Mouse (Mus musculus) CH12.LX (cell line): ENCODE measurements around the gene Sigirr. TPM values are rescaled to one million over a fixed set of nuclear protein-coding genes. Genes with fewer than 3 reads are reported as not detected.

Source experiments
- DNase-seq: peaks from one replicate; pipeline ENCODE4 v3.0.0-alpha.2; 2013; ENCODE audit errors: extremely low read depth
- H3K27ac ChIP-seq: 2 replicates; pipeline ENCODE4 v1.5.1; 2012; ENCODE audit warnings: low read depth, mild to moderate bottlenecking, control low read depth, moderate library complexity; ENCODE audit not compliant: insufficient read depth
- H3K27me3 ChIP-seq: replicated peaks from 2 replicates; pipeline ENCODE3; 2012; ENCODE audit warnings: inconsistent platforms
- H3K36me3 ChIP-seq, 2 experiments: replicated peaks in 1 of 2; 2 replicates each; pipeline versions ENCODE3 to v1.6.1; 2012; ENCODE audit warnings: inconsistent platforms in 1 of 2, low read length in 1 of 2, mild to moderate bottlenecking in 1 of 2, mixed read lengths in 1 of 2, moderate library complexity in 1 of 2; ENCODE audit not compliant: control insufficient read depth in 1 of 2, insufficient read depth in 1 of 2
- H3K4me1 ChIP-seq, 2 experiments: 2 replicates each; pipeline ENCODE4 v1.6.1; 2012; ENCODE audit warnings: inconsistent platforms in 1 of 2, moderate library complexity in 1 of 2; ENCODE audit not compliant: insufficient read depth in 2 of 2, control insufficient read depth in 1 of 2
- H3K4me2 ChIP-seq: 2 replicates; pipeline ENCODE4 v1.6.1; 2012; ENCODE audit warnings: low read depth, mild to moderate bottlenecking, control low read depth; ENCODE audit not compliant: poor library complexity, insufficient read depth, severe bottlenecking
- H3K4me3 ChIP-seq, 3 experiments: fragments of 150-350 bp in 1 of 3; sonication (generic) in 1 of 3; replicated peaks in 1 of 3; 2 replicates each; pipeline versions ENCODE3 to v1.5.1; 2011 to 2012; ENCODE audit warnings: low read depth in 2 of 3, low read length in 2 of 3, mild to moderate bottlenecking in 2 of 3, moderate library complexity in 2 of 3, control low read depth in 1 of 3, improper control_type of control experiment in 1 of 3, inconsistent platforms in 1 of 3, mixed read lengths in 1 of 3; ENCODE audit not compliant: poor library complexity in 1 of 3
- H3K79me2 ChIP-seq: replicated peaks from 2 replicates; pipeline ENCODE4 v1.6.1; 2012; ENCODE audit warnings: mild to moderate bottlenecking, moderate library complexity; ENCODE audit not compliant: control insufficient read depth, poor library complexity, insufficient read depth, severe bottlenecking; ENCODE audit errors: extremely low read depth
- H3K9ac ChIP-seq: 2 replicates; pipeline ENCODE4 v1.6.1; 2012; ENCODE audit warnings: low read depth, mild to moderate bottlenecking, control low read depth, moderate library complexity; ENCODE audit not compliant: insufficient read depth
- H3K9me3 ChIP-seq: replicated peaks from 2 replicates; pipeline ENCODE3; 2012; ENCODE audit warnings: low read length, inconsistent platforms, mixed read lengths
- CHD2 ChIP-seq: IDR thresholded peaks from 2 replicates; pipeline ENCODE4 v1.6.1; 2011; ENCODE audit warnings: low read length, improper control_type of control experiment
- EP300 ChIP-seq: IDR thresholded peaks from 2 replicates; pipeline ENCODE4 v1.6.1; 2011; ENCODE audit warnings: low read length, improper control_type of control experiment
- JUN ChIP-seq: IDR thresholded peaks from 2 replicates; pipeline ENCODE4 v1.6.1; 2011; ENCODE audit warnings: low read depth, mild to moderate bottlenecking, low read length, improper control_type of control experiment, moderate library complexity; ENCODE audit not compliant: insufficient read depth
- JUND ChIP-seq: conservative IDR thresholded peaks from 2 replicates; pipeline ENCODE4 v1.6.1; 2011; ENCODE audit warnings: low read depth, low read length, improper control_type of control experiment
- MAZ ChIP-seq: IDR thresholded peaks from 2 replicates; pipeline ENCODE4 v1.6.1; 2012; ENCODE audit warnings: low read depth, mild to moderate bottlenecking, inconsistent platforms, low read length, improper control_type of control experiment, moderate library complexity
- MEF2A ChIP-seq: IDR thresholded peaks from 2 replicates; pipeline ENCODE4 v1.6.1; 2014; ENCODE audit warnings: low read depth, mild to moderate bottlenecking, inconsistent platforms, low read length, improper control_type of control experiment, borderline replicate concordance
- NELFE ChIP-seq: IDR thresholded peaks from 2 replicates; pipeline ENCODE4 v1.6.1; 2011; ENCODE audit warnings: low read depth, low read length, improper control_type of control experiment
- PAX5 ChIP-seq: IDR thresholded peaks from 2 replicates; pipeline ENCODE4 v1.6.1; 2012; ENCODE audit warnings: low read length, inconsistent platforms, mixed read lengths
- RCOR1 ChIP-seq: conservative IDR thresholded peaks from 2 replicates; pipeline ENCODE4 v1.6.1; 2012; ENCODE audit warnings: low read depth, mild to moderate bottlenecking, inconsistent platforms, low read length, improper control_type of control experiment
- SIN3A ChIP-seq: IDR thresholded peaks from 2 replicates; pipeline ENCODE4 v1.6.1; 2012; ENCODE audit warnings: low read length, improper control_type of control experiment, inconsistent platforms
- TBP ChIP-seq: conservative IDR thresholded peaks from 2 replicates; pipeline ENCODE4 v1.6.1; 2011; ENCODE audit warnings: low read depth, low read length, improper control_type of control experiment
- TCF12 ChIP-seq: IDR thresholded peaks from 2 replicates; pipeline ENCODE4 v1.6.1; 2014; ENCODE audit warnings: low read depth, mild to moderate bottlenecking, inconsistent platforms, low read length, improper control_type of control experiment
- UBTF ChIP-seq: IDR thresholded peaks from 2 replicates; pipeline ENCODE4 v1.6.1; 2012; ENCODE audit warnings: low read depth, mild to moderate bottlenecking, inconsistent platforms, low read length, improper control_type of control experiment, moderate library complexity
- ZC3H11A ChIP-seq: IDR thresholded peaks from 2 replicates; pipeline ENCODE4 v1.6.1; 2012; ENCODE audit warnings: low read depth, mild to moderate bottlenecking, inconsistent platforms, low read length, improper control_type of control experiment
- ZKSCAN1 ChIP-seq: IDR thresholded peaks from 2 replicates; pipeline ENCODE4 v1.6.1; 2012; ENCODE audit warnings: low read depth, inconsistent platforms, low read length, improper control_type of control experiment, borderline replicate concordance
- ZMIZ1 ChIP-seq: IDR thresholded peaks from 2 replicates; pipeline ENCODE4 v1.6.1; 2012; ENCODE audit warnings: low read depth, mild to moderate bottlenecking, inconsistent platforms, low read length, improper control_type of control experiment
- dilution Hi-C: fragments of 300-500 bp; cut with MboI; formaldehyde crosslinking; loops from 2 replicates; pipeline ENCODE4 v1.14.3; 2020; ENCODE audit warnings: low sequenced_read_pairs; ENCODE audit not compliant: extremely low pct_unique_long_range_greater_than_20kb, extremely low pct_ligation_motif_present
- in situ Hi-C: fragments of 300-500 bp; cut with MboI; formaldehyde crosslinking; loops from 3 replicates; pipeline ENCODE4 v1.14.3; 2019; ENCODE audit warnings: low sequenced_read_pairs, low pct_ligation_motif_present, low pct_unique_long_range_greater_than_20kb, mixed read lengths
- polyA plus RNA-seq: library from polyadenylated mRNA; unstranded; fragments of >175 nt; gene quantifications from 2 replicates; pipeline ENCODE4 v1.2.1, GENCODE M21; 2012; ENCODE audit warnings: low read depth; ENCODE audit not compliant: insufficient read length
- total RNA-seq, 2 experiments: library from RNA; depleted of rRNA; stranded (reverse); fragments of 300-350 nt in 1 of 2; fragments of >200 nt in 1 of 2; gene quantifications; 2 replicates each; pipeline ENCODE4 v1.2.3; 2012 to 2014

Gene Sigirr
- total and polyA plus RNA-seq, 3 experiments, result 15.6 to 19.2 (median 16.1) TPM

DNA sequence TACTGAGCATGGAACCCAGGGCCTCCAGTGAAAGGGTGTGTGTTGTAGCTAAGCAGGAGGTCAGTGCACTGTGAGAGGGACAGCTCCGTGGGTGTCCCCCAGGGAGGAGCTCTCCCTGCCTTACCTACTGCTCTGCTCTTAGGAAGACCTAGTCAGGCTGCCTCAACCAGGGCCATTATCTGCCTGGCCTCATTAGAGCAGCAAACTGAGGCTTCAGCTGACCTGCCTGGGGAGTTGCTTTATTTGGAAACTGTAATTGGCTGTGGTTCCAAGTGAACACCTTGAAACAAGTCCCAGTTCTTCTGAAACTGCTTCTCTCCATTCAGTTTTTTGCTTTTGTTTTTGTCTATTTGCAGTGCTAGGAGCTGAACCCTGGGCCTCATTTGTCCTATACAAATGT lies 45.0 kb upstream of the Sigirr start:
- no peaks in the 10 kb centered on the region for H3K79me2 ChIP-seq
- in situ Hi-C loops, result no loop called here
- H3K4me1 ChIP-seq, result peaks cover 2 to 7% of the 10 kb centered on the region in 2 experiments; a peak in 1 of 4 replicates
- H3K27me3 ChIP-seq, result no peaks in the 10 kb centered on the region
- no peak overlapping the region for H3K4me3 ChIP-seq
- no peak for TF ChIP-seq MEF2A
- TF ChIP-seq UBTF, result no peak
- TF ChIP-seq CHD2, result no peak
- no peak for TF ChIP-seq PAX5
- TF ChIP-seq TBP, result no peak
- no peak for TF ChIP-seq RCOR1
- TF ChIP-seq EP300, result no peak
- no peak for TF ChIP-seq JUND
- TF ChIP-seq ZMIZ1, result no peak
- TF ChIP-seq ZKSCAN1, result no peak
- TF ChIP-seq ZC3H11A, result no peak
- no peak for DNase-seq
- no peaks in the 10 kb centered on the region for H3K9me3 ChIP-seq
- H3K36me3 ChIP-seq, result peaks cover 14 to 74% of the 10 kb centered on the region in 2 experiments
- no peak overlapping the region for H3K27ac ChIP-seq
- H3K4me2 ChIP-seq, result no peak overlapping the region
- dilution Hi-C loops, result no loop called here
- H3K9ac ChIP-seq, result no peak overlapping the region

DNA sequence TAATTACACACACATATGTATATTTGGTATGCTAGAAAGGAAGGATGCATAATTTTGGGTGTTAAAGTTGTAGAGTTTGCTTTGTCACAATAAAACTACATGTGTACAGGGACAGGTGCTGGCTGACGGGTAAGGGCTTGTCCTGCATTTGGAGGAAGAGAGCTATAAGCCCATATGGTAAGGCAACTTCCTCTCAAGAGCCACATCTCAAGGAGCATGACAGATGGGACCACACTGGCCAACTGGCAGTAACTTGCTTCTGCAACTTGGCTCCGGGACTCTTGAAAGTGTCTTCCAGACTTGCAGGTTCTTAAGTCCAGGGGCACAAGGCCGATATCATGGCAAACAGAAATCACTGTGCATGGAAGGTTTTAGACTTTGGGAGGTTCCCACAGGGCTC lies 44.3 kb upstream of the Sigirr start:
- H3K79me2 ChIP-seq, result no peaks in the 10 kb centered on the region
- H3K9me3 ChIP-seq, result no peaks in the 10 kb centered on the region
- in situ Hi-C loops, result no loop called here
- no peak for DNase-seq
- H3K27me3 ChIP-seq, result no peaks in the 10 kb centered on the region
- peaks cover 2 to 7% of the 10 kb centered on the region in 2 experiments; a peak in 1 of 4 replicates for H3K4me1 ChIP-seq
- TF ChIP-seq TCF12, result no peak
- no peak for TF ChIP-seq ZKSCAN1
- no peak for TF ChIP-seq JUN
- no peak for TF ChIP-seq SIN3A
- no peak for TF ChIP-seq EP300
- no peak for TF ChIP-seq MAZ
- TF ChIP-seq, all 38 proteins: peak for 0
- dilution Hi-C loops, result no loop called here
- Histone ChIP-seq H3K27ac (no peak overlapping the region), H3K4me2 (no peak overlapping the region), H3K4me3 (no peak overlapping the region), H3K9ac (no peak overlapping the region), H3K36me3 (peaks cover 14 to 77% of the 10 kb centered on the region in 2 experiments)

DNA sequence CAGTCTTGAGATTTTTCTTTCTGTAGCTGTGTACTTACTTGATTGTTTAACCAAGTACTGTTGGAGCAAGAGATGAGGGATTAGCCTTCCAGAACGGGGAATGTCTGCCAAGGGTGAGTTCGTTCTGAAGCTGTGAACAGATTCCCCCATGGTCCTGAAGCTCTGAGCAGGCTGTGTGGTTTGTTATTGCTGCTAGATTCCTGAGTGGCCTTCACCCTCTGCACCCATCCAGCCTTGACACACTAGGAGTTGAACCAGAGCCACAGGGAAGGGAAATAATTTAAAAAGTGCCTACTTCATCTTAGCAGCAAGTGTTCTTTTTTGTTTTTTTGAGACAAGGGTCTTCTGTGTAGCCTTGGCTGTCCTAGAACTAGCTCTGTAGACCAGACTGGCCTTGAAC lies 43.5 kb upstream of the Sigirr start:
- Histone ChIP-seq H3K4me1 (peaks cover 2 to 7% of the 10 kb centered on the region in 2 experiments; a peak in 1 of 4 replicates), H3K4me2 (no peak overlapping the region), H3K9me3 (no peaks in the 10 kb centered on the region), H3K9ac (no peak overlapping the region), H3K79me2 (no peaks in the 10 kb centered on the region), H3K4me3 (no peak overlapping the region), H3K27me3 (no peaks in the 10 kb centered on the region), H3K27ac (no peak overlapping the region), H3K36me3 (peaks cover 18 to 80% of the 10 kb centered on the region in 2 experiments)
- no peak for DNase-seq
- TF ChIP-seq NELFE, result no peak
- in situ Hi-C loops (no loop called here), dilution Hi-C loops (no loop called here)
